Mouse (Mus musculus): ENCODE measurements around the gene Aspdh.
A peak's percentile ranks its signal among the peaks of the same experiment; 100 is the strongest.

Gene Aspdh

DNA sequence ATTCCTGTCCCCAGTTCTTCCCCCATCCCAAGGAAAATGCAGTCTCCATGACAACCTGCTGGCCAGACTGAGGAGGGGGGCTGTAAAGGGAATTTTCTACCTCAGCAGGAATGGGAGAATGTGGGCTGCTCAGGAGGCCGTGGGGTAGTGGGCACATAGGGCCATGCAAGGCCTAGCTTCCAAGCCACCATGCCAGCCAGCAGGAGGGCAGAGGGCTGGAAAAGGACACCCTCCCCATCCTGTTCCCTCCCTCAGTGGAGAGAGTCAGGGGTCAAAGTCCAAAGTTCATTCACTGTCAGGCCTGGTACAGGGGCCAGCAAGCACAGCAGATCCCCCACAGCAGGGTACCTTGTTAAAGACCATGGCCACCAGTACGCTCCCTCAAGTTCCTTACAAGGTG, at the start of gene Aspdh:
Gene Aspdh (plus strand): TSS at position 281 of the 400 bp plus-strand sequence.
- no peak for DNase-seq (ENCODE audit: extremely low spot score)

DNA sequence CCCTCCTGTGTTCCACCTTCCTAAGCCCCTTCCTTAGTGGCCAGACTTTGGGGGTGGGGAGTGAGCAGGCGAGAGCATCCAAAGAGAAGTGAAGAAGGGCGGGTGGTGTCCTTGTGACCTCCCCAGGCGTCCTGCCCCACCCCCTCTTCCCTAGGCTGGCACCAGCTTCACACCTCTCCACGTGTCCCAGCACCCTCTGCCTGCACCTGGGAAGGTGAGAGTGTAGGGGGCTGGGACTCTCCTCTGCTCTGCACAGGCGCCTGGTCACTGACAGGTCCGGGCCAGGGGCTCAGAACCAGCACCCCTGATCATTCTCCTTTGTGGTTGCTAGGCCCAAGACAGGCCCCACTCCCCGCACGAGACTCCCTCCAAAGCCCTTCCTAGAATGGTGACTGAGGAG, 37.5 kb upstream of the Aspdh start:
- no peak for DNase-seq (ENCODE audit: extremely low spot score)

DNA sequence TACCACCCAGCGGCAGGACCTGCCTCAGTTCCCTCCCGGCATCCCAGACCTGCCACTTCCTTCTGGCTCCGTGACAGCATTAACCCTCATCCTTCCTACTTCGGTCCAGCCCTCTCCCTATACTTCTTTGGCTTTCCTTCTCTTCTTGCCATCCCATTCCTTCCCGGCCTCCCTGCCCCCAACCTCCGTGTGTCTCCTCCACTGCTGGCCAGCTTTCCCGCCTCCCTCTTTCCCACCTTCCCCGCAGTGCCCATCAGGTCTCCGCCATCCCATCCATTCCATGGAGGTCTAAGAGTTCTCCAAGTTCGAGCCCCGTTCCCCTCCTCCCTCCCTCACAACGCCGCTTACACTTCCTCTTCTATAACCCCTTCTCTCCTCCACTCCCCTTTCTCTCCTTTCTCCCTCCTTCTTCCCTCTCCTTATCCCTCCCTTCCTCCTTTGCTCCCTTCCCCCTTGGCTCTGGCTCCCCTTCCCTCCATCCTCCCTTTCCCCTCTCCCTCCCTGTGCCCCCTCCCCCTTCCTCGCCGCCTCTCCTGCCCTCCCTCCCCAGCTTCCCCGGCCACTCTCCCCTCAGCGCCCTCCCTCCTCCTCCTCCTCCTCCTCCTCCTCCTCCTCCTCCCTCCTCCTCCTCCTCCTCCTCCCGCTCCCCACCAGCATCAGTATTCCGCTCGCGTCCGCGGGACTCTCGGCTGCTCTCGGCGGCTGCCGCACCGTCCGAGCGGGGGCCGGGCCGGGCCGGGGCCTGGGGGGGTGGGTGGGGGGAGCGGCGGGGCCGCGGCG, 36.8 kb upstream of the Aspdh start:
- DNase-seq (ENCODE audit: extremely low spot score), result peak; percentile 65

DNA sequence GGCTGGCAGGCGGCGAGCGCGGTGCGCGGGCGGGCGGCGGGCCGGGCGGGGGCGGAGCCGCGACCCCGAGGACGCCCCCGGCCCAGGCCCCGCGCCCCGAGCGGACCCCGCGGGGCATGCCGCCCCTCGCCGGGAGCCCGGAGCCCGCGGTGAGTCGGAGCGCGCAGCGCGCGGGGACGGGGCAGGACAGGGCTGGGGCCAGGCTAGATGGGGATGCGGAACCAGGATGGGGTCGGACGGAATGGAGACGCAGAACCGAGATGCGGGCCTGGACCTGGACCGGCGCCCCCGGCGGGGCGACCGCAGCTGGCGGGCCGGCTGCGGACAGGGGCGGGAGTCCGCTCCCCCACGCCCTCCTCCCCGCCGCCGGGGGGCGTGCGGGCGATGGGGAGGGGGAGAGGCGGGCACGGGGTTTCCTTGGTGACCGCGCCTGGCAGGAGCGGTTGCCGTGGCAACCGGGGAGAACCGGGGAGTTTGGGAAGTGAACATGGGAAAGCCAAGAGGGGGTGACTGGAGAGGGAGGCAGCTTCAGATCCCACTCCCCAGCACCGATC, 36.1 kb upstream of the Aspdh start, which contains the start of gene Lrrc4b:
Gene Lrrc4b (plus strand): TSS at position 51 of the 554 bp plus-strand sequence.
- DNase-seq (ENCODE audit: extremely low spot score), result peak; percentile 72

DNA sequence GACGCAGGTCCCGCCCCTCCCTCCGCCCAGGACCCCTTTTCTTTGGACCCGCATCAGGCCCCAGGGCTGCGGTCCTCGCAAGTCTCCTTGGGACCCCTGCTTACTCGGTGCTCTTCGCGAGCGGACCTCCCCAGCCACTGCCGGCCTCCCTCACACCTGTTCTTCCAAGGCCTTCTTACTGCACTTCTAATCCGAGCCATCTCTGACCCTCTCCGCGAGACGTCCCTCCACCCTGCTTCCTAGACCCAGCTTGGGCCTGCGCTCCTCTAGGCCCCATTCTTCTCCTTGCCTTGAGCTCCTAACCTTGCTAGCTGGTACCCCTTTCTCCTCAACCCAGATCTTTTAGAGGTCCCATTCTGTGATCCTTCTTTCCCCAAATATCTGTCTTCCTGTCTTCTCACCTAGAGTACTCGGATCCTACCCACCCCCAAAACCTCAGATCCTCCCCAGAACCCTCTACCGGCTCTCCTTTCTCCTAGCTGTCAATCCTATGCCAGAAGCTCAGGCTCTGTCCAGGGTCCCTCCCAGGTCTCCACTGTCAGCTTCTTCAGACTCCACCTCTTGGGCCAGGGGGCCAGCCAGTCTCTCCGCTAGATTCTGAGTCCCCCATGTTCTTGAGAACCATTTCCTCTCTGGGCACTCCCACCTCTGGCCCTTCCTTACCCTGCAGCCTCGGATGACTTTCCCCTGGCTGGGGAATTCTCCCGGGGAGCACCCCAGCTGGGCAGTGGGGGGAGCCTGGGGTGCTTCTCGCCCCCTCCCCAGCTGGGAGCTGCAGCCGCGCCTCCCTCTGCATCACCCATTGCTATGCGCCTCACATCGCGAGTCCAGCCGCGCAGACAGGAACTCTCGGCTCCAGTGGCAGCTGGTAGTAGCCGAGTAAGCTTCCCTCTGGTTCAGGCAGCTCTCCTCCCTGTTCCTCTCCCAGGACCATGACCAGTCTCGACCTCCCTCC, 35.4 kb upstream of the Aspdh start:
- DNase-seq (ENCODE audit: extremely low spot score), result no peak

DNA sequence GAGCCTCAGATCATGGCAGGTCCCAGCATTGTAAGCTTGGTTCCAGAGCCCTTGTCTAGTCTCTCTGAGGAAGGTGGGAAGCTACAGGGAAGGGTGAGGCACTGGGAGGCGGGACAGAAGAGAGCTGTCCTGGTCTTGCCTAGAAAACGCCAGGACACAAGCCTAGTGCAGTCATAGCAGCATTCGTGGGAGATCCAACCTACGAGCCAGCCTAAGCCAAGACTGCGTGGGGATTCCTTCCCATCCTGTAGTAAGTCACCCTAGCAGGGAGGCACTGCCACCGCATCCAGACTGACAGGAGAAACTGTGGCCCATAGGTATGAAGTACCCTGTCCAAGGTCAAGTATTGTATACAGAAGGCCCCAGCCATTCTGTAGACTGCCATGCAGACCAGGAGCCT, 32.6 kb upstream of the Aspdh start:
- DNase-seq (ENCODE audit: extremely low spot score), result no peak

DNA sequence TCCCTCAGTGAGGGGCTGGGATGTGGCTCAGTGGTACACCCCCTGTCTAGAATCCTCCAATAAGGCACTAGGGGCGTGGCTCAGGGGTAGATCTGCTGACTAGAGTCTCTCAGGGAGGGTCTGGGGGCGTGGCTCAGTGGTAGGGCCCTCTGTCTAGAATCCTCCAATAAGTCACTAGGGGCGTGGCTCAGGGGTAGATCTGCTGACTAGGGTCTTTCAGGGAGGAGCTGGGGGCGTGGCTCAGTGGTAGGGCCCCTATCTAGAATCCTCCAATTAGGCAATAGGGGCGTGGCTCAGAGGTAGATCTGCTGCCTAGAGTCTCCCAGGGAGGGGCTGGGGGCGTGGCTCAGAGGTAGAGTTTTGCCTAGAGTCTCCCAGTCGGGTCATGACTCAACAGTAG, 31.8 kb upstream of the Aspdh start:
- peak; percentile 72 for DNase-seq (ENCODE audit: extremely low spot score)

DNA sequence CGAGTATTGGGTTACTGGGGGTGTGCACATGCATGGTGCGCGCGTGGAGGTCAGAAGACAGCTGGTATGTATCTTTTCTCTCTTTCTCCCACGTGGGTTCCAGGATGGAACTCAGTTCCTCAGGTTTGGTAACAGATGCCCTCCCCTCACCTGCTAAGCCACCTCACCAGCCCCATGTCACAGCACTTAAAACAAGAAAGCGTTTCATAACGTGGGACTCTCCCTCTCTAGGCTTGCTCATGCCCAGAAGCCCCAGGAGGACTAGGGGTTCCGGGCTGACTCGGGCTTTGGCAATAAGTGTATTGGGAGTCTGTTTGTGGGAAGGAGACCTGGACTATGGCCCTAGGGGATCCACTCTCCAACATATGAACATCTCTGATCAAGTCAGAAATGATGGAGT, 31.1 kb upstream of the Aspdh start:
- no peak for DNase-seq (ENCODE audit: extremely low spot score)

DNA sequence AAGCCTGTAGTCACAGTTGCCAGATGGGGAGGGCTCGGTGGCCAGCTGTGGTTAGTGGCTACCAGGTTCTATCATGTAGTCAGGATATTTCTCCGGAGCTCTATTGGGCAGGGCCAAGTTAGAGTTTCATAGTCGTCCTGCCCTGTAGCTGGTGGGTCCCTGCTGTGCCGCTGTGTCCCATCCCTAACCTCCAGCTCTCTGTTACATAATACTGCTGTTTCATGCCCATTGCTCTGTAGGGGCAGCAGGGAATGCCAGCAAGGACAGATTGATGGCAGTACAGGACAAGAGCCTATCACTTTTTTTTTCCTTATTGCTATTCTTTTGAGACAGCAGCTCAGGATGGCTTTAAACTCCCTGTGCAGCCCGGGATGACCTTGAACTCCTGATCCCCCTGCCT, 29.4 kb upstream of the Aspdh start:
- DNase-seq (ENCODE audit: extremely low spot score), result no peak

DNA sequence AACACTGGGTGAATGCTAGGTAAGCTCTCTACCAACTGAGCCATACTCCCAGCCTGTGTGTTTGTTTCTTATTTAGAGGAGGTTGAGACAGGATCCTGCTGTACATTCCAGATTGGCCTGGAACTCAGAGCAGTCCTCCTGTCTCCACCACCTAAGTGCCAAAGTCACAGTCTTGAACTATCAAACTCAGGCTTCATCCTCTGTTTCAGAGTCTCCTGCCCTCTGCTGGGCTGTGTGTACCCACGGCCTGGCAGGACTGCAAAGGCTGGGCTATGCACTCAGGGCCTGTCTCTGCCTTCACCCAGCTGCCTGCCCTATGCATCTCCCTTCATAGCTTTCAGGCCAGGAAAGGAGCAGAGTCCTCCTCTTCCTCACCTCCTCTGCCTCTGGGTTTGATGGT, 28.9 kb upstream of the Aspdh start:
- no peak for DNase-seq (ENCODE audit: extremely low spot score)

DNA sequence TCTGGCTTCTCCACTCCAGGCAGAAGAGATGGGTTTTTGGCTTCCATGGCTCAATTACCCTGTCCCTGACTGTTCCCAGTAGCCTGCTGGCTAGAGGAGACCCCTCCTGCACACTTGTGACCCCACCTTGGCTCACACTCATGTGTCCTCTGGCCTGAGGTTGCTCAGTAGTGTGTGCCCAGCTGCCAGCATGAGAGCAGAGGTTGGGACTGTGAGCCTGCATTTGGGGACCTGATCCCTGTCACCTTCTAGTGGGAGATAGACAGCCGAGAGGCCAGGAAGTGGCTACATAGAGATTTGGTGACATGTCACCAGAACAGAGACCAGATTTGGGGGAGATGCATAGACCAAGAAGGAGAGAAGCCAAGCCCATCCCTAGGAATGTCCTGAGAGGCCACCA, 28.0 kb upstream of the Aspdh start:
- DNase-seq (ENCODE audit: extremely low spot score), result no peak

DNA sequence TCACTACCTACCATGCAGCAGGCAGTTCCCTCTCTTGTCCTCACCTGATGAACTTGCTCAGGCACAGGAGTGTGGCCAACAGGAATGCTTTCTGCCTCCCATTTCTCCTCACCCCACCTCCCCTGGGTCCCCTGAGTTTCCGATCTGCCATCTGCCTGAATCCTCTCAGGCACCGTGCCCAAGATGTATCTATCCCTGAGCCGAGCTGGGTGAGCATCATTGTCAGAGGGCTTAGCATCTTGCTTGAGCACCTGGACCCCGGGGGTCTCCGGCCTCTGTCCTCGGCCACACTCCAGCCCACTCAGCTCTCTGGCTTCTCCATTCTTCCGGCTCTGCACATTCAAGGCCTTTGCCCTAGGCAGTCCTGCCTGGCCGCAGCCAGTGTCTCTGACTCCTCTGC, 27.3 kb upstream of the Aspdh start:
- DNase-seq (ENCODE audit: extremely low spot score), result no peak

DNA sequence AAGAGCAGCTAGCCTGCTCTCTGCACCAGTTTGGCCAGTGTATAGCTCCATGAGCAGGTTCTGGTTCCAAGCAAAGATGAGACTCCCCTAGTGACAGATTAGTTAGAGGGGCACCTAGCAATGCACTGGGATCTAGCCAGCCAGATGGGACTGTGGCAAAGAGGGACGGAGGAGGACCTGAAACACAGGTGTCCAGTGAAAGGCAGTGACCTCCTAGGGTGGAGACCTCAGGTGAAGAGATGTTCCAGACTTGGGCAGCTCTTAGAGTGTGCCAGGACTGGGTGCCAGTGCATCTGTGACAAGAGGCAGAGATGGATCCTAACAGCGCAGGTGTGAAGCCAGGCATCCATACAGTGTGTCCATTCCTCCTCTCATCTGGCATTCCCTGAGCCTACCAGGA, 25.5 kb upstream of the Aspdh start:
- DNase-seq (ENCODE audit: extremely low spot score), result no peak

DNA sequence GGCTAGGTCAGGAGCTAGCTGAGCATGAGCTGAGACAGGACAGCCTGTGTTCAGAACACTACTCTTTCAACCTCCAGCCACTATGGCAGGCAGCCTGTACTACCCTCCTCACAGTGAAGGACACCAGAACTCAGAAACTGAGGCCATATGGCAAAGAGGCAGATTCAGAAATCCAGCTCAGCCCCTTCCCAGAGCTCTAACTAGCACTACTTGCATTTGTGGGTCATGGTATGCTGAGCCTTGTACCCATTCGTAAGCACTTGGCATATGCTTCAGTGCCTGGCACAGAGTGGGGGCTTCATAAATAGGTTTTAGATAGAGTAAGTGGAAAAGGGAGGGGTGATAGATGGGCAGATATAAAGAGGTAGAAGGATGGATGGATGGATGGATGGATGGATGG, 24.7 kb upstream of the Aspdh start:
- no peak for DNase-seq (ENCODE audit: extremely low spot score)

DNA sequence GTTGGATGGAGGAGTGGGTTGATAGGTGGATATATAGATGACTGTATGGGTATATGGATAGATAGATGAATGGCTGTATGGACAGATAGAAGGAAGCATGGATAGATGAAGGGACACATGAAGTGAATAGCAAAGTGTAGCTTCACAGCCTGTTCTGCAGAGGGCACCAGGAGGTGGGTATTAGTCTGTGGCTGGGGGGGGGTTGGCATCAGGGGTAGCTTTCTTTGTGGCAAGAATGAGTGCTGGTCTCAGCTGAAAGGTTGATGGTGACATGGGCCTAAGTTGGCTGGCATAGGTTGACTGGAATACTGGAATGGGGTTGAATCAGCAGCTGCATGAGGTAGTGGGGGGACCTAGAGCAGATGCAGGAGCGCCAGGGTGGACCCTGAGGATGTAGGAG, 24.0 kb upstream of the Aspdh start:
- no peak for DNase-seq (ENCODE audit: extremely low spot score)

DNA sequence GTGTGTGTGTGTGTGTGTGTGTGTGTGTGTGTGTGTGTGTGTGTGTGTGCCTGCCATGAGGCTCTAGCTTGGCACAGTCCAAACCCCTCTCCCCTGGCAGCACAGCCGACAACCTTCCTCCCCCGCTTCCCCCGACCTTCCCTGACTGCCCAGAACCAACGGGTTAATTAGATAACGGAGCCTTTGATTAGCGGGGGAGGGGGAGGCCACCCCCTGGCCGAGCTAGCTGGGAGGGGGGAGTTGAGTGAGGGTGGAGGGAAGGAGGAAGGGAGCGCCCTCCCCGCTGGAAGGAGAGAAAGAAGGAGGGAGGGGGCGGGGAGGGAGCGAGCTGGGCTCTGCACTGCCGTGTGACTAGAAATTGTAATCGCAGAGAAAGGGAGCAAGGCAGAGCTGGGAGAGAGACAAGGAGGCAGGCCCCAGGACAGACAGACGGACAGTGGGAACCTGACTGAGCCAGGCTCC, 23.5 kb upstream of the Aspdh start:
- peak; percentile 54 for DNase-seq (ENCODE audit: extremely low spot score)

DNA sequence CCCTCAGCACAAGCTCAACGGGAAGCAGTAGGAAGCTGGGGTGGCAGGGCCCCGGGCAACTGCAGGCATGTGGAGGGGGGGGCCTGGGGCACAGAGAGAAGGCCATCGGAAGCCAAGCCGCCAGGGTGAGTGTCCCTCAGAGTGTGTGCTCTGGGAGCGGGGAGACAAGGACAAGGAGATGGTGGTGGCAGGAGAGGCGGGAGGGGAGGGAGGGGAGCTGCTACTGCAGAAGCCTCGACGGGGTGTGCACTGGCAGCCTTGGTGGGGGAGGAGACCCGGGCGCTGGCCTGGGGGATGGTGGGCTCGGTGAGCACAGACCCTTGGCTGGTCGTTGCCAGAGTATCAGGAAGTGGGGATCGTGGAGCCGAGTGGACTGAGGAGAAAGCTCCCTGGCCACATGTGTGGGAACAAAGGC, 22.8 kb upstream of the Aspdh start:
- peak; percentile 53 for DNase-seq (ENCODE audit: extremely low spot score)

DNA sequence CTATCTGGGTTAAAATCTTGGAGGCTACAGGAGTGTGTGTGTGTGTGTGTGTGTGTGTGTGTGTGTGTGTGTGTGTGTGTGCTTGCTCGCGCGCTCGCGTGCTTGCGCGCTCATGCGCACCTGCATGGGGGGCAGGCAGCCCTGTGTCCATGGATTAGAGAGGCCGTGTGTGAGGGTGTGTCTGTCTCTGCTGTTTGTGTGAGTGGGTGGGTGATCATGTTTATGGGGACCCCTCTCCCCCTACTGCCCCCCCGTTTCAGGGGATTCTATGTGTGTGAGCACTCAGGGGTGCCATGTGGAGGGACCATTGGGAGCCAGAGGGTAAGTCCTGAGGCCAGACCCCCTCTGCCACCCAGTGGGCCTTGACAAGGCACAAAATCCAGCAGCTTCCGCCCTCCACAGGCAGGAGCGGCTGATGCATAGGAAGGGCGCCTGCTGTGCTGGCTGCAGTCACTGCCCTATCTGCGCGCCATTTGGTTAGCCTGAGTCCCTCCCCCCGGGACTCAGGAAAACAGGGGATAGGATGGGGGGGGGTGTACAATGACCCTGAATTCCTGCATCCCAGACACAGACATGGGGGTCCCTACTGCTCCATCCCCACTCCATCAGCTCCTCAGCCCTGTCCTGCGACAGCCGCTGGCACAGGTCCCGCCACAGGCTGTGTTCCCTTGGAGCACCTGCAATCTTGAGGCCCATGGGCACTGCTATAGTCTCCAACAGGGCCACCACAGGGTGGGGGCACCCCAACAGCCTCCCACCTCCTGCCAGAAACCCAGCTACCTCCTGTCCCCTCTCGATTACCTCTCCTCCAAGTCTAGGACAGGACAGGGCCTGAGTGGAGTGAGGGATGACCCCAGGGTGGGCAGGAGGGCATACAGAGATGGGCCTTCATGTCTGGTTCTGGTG, 21.7 kb upstream of the Aspdh start:
- no peak for DNase-seq (ENCODE audit: extremely low spot score)

DNA sequence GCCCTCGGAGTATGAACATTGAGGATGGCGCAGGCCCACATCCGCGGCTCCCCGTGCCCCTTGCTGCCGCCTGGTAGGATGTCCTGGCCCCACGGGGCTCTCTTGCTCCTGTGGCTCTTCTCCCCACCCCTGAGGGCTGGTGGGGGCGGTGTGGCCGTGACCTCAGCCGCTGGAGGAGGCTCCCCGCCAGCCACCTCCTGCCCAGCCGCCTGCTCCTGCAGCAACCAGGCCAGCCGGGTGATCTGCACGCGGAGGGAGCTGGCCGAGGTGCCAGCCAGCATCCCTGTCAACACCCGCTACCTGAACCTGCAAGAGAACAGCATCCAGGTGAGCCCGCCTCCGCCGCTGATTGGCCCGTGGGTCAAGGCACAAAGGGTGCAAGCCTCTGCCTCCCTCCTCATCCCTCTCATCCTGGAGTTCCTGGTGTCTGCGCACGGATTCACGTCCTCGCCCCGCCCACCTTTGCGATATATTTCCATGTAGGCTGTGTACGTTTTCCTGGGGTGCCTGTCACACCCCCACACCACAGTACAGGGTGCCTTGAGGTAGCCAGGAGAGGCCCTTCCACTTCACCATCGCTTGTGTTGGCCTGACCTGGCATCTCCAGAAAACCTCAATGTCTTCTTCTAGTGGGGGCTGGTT, 20.2 kb upstream of the Aspdh start:
- DNase-seq (ENCODE audit: extremely low spot score), result no peak

DNA sequence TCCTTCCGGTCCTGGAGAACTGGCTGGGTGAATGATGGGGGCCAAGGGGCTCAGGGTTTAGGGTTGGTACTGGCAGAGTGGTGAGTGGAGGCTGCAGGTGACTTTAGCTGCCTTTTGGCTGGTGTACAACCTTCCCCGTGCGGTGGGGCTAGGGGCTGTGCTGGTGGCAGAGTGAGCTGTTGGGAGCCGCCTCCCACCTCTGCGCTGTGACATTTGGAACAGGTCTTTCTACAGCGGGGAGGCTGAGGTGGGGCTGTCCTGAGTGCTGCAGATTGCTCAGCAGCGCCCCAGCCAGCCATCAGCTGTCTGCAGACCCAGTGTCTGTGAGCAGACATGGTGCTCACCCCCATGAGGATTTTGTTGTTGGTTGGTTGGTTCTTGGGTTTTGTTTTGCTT, 19.7 kb upstream of the Aspdh start:
- no peak for DNase-seq (ENCODE audit: extremely low spot score)

Data from embryo, embryonic 9.5 days (tissue).